Mouse (Mus musculus) thymus, postnatal 10 days (tissue): Measurements from ENCODE around the gene Lyar.

Experiments used
- DNase-seq, 2 experiments: peaks; one replicate each; pipeline ENCODE4 v3.0.0; 2021; ENCODE audit warnings: low spot score in 2 of 2

Gene Lyar

DNA sequence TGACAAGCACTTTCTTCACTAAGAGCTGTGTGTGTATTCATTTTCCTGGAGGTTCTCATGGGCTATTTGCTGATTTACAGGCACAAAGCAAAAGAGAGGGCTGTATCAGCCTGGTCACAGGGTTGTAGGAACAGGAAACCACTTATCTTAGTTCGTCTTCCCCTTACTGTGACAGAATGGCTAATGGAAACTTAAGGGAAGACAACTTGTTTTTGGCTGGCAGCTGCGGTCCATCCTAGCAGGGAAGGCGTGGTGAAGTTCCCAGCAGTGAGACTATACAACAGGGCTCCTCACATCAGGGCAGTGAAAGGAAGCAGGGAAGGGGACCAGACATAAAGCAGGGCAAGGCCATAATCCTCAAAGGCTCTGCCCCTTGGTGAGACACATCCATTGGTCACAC, 35.4 kb downstream of the Lyar start:
- no peak for DNase-seq

DNA sequence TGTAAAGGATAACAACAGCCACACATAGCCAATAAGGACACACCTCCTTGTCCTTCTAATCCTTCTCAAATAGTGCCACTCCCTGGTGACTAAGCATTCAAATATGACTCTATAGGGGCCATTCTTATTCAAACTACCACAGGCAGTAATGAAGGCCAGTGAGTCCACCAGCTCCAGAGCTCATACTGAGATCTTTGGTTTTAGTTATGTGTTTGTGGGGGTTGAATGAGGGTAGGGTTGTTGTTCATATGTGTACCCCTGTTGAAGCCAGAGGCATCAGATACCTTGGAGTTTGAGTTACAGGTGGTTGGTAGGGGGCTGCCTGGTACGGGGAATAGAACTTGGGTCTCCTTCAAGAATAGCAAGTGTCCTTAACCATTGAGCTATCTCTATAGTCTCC, 36.3 kb downstream of the Lyar start:
- DNase-seq = no peak

DNA sequence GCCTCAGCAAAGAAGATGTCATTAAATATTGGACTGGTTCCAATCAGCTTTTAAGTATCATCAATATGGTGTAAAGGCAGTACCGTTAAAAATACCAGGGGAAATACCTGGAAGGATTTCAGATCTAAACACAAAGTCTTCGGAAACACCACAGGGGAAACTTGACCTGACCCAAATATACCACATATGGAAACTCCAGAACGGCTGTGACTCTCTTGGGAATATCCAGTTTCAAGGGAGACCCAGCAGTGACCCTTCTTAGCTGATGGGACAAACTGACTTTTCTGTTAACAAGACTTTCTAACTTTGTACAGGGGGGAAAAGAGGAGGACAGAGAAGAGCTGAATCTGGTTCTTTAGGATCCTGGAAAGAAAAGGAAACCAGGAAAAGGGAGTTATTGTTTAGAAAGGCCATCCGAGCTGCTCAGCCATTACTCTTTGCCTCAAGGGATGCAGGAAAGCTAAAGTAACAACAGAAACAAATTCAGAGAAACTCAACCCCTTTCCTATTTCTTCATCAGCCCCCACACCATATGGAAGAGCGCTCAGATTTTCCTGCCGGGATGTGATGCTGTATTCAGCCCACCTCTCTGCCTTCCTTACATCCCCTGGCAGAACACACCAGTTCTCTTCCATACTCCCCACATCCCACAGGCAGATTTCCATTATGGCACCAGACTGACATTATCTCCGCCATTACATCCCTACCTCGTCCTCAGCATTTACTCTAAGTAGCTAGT, 37.9 kb downstream of the Lyar start:
- DNase-seq = no peak

DNA sequence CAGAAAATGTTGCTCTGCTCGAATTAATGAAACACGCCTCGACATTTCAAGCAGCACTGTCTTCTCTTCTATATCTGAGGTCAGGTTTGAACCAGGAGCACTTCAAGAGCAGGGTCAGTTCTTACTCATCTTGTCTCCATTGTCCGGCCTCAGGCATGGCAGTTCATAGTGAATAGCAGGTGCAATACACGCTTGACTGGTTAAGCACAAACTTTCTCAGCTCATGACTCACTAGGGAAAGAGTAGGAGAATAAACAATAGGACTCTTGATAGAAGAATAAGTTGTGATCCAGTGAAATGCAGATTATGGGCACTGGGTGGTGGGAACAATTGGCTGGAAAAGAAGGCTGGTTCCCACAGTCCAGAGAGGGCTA, 38.5 kb downstream of the Lyar start:
- DNase-seq = no peak

DNA sequence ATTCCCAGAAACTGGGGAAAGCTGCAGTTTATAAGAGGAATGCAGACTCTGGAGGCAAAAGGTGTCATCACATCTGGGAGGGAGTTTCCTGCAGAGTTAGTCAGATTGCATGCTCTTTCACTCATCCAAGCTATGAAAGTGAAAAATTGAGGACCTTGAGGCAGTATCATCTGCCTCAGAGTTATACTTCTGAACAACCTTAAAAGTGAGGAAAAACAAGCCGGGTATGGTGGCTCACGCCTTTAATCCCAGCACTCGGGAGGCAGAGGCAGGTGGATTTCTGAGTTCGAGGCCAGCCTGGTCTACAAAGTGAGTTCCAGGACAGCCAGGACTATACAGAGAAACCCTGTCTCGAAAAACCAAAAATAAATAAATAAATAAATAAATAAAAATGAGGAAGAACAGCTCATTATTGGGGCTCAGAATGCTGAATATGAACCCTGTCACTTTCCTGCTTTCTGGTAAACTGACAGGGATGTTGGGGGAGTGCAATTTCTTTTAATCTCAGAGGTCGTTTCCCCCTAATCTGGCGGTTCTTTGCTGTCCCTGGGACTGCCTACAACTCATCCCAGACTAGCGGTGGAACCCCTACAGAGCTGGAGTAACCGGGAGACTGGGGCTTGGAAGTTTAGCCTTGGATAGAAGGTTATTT, 39.3 kb downstream of the Lyar start:
- peak in 1 of 2 experiments; percentile 8 for DNase-seq

DNA sequence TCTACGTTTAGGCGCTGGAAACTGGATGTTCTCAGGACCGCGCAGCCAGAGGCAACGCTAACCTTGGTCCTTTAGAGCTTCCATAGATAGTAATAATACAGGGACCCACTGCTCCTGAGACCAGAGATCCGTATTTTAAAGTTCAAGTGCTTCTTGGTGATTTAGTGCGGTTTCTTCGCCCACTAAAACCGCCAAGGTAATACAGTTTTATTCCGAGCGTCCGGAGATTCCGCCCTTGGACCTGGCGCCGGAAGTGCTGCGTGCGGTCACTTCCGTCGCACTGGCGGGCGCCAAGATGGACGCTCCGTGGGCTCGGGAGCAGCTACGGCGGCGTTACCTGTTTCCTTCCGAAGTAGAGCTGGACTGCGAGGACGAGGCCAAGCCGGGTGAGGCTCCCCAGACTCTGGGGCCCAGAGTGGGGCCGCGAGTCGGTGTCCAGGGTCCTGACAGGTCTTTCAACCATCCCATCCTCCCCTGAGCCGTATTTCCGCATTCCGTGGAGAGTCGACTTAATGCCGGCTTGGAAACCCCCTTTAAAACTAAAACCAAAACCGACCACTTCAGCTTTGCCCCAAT, 39.9 kb downstream of the Lyar start, which contains the start of gene Tmem128:
Gene Tmem128, plus strand, starts transcription at position 79 of the 576 bp plus-strand sequence.
- DNase-seq = peak; percentile 26 to 41

DNA sequence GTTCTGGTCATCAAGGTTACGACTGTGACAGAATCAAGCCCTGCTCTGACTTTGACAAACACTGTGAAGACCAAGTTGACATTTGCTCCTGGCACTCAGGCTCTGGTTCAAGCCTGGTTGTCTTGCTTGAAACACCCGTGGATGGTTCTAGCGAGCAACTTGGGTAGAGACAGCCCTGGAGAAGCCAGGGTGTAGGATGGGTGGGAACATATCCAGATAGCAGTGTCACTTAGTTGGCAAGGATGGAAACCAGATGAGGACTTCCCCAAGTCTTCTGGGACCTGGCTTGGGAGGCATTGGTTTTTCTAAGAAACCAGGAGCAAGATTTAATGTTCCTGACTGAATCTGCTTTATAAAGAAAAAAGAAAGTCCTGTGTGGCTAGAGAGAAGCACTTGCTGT, 50.7 kb downstream of the Lyar start:
- DNase-seq = no peak

DNA sequence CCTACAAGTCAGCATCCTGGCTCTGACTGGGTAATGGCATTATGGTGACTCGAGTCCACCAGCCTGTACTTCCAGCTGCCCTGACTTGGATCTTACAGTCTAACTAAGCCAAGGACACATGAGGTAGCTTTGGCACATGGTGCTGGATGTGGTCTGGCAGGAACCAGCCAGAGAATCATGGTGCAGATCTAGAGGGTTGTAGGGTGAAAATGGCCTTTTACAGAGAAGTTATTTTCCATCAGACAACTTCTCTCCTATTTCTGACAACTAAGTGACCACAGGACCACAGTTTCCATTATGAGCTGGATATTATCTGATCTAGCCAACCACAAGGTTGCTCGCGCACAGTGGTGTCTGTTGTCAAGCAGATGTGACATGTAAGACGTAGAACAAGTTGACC, 53.6 kb downstream of the Lyar start:
- no peak for DNase-seq

DNA sequence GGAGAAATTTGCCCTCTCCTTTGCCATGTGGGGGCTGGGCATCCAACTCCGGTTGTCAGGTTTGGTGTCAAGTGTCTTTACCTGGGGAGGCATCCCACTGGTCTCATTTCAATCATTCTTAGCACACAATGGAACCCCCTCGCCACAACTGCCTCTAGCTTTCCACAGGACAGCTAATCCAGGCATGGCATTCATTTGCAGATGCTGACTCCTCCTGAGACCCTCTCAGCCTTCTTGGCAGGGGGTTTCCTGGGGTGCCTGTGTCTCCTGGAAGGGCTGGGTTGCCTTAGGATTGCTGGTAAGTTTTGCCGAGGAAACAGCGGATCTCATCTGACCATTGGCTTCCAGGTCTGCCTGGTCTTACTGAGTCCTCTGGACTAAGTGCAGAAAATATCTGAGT, 55.5 kb downstream of the Lyar start, which contains the start of gene Otop1:
Gene Otop1, plus strand, starts transcription at position 202 of the 400 bp plus-strand sequence.
- DNase-seq = no peak

DNA sequence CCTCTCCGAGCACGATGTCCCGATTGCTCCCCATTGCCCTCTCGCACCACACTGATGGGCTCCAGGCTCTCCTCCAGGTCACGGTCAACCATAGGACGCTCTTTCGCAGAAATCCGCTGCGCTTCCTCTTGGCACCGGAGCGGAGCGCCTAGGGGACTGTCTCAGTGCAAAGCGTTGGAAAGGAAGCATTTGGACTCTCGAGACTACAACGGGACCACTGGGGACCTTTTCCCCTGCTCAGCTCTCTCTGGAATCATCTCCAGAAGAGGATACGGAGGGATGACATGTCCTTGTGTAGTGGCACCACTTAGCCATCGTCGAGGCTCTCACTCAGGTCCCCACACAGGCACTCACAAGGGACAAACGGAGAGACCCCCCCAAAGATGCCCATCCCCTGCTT, 56.2 kb downstream of the Lyar start:
- DNase-seq = no peak

DNA sequence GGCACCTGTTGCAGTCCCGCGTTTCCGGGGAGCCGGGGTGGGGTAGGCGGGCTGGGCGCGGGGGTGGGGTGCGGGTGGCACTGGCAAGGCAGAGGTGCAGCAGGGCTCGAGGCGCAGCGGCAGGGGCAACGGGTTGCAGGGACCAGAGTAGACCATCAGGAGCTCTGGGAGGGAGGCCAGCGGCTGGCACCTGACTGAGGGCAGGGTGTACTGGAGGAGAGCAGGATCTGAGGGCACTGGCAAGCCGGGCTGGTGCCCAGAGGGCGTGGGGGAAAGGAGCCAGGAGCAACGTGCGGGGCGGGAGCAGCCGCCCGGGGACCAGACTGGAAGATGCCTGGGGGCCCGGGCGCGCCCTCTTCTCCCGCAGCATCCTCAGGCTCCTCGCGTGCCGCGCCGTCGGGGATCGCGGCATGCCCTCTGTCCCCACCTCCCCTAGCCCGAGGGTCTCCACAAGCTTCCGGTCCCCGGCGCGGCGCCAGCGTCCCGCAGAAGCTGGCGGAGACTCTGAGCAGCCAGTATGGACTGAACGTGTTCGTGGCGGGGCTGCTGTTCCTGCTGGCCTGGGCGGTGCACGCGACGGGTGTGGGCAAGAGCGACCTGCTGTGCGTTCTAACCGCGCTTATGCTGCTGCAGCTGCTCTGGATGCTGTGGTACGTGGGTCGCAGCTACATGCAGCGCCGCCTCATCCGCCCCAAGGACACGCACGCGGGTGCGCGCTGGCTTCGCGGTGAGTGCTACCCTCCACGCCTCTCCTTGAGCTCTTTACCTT, 57.0 kb downstream of the Lyar start:
- DNase-seq = no peak

DNA sequence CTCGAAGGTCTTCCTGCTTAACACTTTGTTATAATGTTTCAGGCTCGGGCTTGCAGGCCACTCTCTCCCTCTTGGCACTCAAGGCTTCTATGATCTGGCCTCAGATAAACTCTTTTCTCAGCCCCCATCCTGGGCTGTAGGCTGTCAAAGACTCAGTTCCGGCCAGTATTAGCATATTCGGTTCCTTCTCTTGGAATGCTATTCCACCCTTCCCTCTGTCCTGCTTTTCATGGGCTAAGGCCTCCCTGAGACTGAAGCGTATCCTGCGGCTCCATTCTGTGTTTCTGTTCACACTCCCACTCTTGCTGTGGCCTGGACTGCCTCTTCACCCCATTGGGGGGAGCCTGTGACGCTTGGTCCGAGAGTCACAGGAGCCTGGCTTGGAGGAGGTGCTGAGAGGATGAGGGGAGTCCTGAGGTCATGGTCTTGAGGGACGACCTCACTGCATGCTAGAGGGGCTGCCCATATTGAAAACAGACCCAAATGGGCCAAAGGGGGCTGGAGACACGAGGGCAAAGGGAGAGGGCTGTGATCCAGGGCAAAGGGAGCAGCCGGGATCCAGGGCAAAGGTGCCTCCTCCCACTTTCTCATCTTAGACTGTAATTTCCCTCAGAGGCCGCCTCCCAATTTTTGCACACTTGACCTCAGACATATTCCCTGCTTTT, 57.8 kb downstream of the Lyar start:
- DNase-seq = no peak

DNA sequence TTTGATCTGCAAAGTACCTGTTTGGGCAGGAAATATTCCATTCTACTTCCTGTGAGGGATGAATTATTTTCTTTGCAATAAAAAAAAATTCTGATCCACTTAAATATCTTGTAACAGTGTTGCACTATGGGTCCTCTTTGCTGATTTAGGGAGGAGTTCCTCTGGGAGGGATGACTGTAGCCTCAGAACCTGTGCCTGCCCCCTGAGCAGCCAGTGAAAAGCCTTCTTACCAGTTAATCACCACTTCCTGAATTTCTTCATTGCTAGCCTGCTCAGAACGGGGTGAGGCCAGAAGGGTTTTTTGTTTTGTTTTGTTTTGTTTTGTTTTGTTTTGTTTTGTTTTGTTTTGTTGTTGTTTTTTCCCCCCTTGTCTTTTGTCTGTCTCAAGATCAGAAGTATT, 59.8 kb downstream of the Lyar start:
- DNase-seq = no peak
